Mouse (Mus musculus) cerebellum, adult 11-12 months (tissue): Measurements from ENCODE around the gene BC052040.

Source experiments
- DNase-seq: peaks from one replicate; pipeline ENCODE4 v3.0.0; 2022

BC052040 gene

GRCm38 (mm10) chr2:115602116-115602515 is 20.6 kb downstream of the BC052040 start:
- DNase-seq, result no peak

- no peak for DNase-seq
These were observed 22.6 kb downstream of the BC052040 start for GRCm38 (mm10) chr2:115604132-115604531.

- DNase-seq, result no peak
These were observed 24.4 kb downstream of the BC052040 start for GRCm38 (mm10) chr2:115605829-115606336.

GRCm38 (mm10) chr2:115609020-115609419 is 27.5 kb downstream of the BC052040 start:
- DNase-seq, result no peak

- DNase-seq, result no peak
These were observed 28.6 kb downstream of the BC052040 start for GRCm38 (mm10) chr2:115610092-115610491.

- no peak for DNase-seq
These were observed 29.0 kb downstream of the BC052040 start for GRCm38 (mm10) chr2:115610503-115610902.

- DNase-seq, result no peak
These were observed 32.5 kb downstream of the BC052040 start for GRCm38 (mm10) chr2:115613830-115614520.

- no peak for DNase-seq
These were observed 47.0 kb downstream of the BC052040 start for GRCm38 (mm10) chr2:115628471-115628870.

GRCm38 (mm10) chr2:115631031-115631434 is 49.5 kb downstream of the BC052040 start:
- no peak for DNase-seq

- no peak for DNase-seq
These were observed 50.3 kb downstream of the BC052040 start for GRCm38 (mm10) chr2:115631826-115632225.

GRCm38 (mm10) chr2:115650203-115650602 is 68.7 kb downstream of the BC052040 start:
- no peak for DNase-seq

GRCm38 (mm10) chr2:115659712-115660111 is 78.2 kb downstream of the BC052040 start:
- DNase-seq, result no peak

GRCm38 (mm10) chr2:115660213-115661120 is 79.0 kb downstream of the BC052040 start:
- DNase-seq, result no peak

GRCm38 (mm10) chr2:115667516-115667915 is 86.0 kb downstream of the BC052040 start:
- DNase-seq, result no peak

GRCm38 (mm10) chr2:115673054-115673660 is 91.6 kb downstream of the BC052040 start:
- no peak for DNase-seq

- no peak for DNase-seq
These were observed 97.3 kb downstream of the BC052040 start for GRCm38 (mm10) chr2:115678786-115679185.

GRCm38 (mm10) chr2:115685250-115685649 is 103.7 kb downstream of the BC052040 start:
- no peak for DNase-seq

- DNase-seq, result no peak
These were observed 106.1 kb downstream of the BC052040 start for GRCm38 (mm10) chr2:115687612-115688011.

GRCm38 (mm10) chr2:115688282-115688681 is 106.8 kb downstream of the BC052040 start:
- no peak for DNase-seq

GRCm38 (mm10) chr2:115693841-115694240 is 112.3 kb downstream of the BC052040 start:
- DNase-seq, result no peak

GRCm38 (mm10) chr2:115694386-115694785 is 112.9 kb downstream of the BC052040 start:
- DNase-seq, result no peak

- DNase-seq, result no peak
These were observed 117.5 kb downstream of the BC052040 start for GRCm38 (mm10) chr2:115699032-115699431.

- no peak for DNase-seq
These were observed 121.1 kb downstream of the BC052040 start for GRCm38 (mm10) chr2:115702610-115703009.
